Mouse (Mus musculus) layer of hippocampus, adult 6 months (tissue): ENCODE data around the gene Trim30b. TPM values are rescaled to one million over a fixed set of nuclear protein-coding genes. Genes with fewer than 3 reads are reported as not detected.

Source experiments
- long read RNA-seq, 2 experiments: library from polyadenylated mRNA; unstranded; transcript quantifications; one replicate each; pipeline ENCODE4 v2.0.0; 2019 to 2020
- polyA plus RNA-seq: library from polyadenylated mRNA; unstranded; fragments of <200 nt; fragmentation: Nextera tagmentation; gene quantifications from 2 replicates; pipeline ENCODE4 v1.2.3, GENCODE M21; 2021

Gene Trim30b
- polyA plus RNA-seq = 0.06 TPM in 1 of 2 replicates, not detected in the other
- long read RNA-seq, experiment 1 = 0 reads
- long read RNA-seq, experiment 2 = 0 reads

DNA sequence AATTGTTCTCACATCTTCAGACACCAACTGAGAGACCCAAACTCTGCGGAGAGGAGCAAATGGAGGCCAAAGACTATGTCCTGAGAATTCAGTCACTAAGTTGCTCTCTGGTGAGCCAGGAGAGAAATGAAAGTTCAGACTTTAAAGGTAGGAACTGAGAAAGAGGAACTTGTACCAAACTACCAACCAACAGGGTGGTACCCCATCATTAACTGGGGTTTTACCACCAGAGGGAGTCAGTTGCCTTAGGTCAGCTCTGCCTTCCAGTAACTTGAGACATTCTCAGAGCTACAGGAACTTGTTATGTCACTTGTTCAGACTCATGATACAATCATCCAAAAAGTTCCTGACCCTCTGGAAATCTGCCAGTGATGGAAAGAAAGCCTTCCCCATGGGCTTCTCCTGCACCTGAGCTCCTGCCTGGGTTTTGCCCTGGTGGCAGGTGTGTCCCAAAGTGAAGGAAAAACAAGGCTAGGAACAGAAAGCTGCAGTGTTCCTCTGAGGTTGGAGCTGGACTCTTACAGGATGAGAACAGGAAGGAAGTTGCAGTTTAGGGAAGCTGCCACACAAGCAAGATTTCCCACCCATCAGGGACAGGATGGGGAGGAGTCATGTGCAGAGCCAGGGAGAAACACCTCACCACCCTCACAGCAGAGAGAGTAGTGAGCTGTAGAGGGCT lies at the start of gene Trim30b:
Gene Trim30b, minus strand, starts transcription at position 149 of the 679 bp plus-strand sequence.

DNA sequence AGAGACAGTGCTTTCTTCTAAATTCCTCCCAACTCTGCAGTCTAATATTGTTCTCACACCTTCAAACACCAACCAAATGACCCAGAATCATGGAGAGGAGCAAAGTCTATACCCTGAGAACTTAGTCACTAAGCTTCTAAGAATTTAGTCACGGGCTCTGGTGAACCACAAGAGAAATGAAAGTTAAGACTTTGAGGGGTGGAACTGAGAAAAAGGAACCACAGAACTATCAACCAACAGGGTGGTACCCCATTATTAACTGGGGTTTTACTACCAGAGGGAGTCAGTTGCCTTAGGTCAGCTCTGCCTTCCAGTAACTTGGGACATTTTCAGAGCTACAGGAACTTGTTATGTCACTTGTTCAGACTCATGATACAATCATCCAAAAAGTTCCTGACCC lies 31.0 kb upstream of the Trim30b start, which contains the start of gene Trim30c:
Gene Trim30c, minus strand, starts transcription at position 140 of the 400 bp plus-strand sequence.

DNA sequence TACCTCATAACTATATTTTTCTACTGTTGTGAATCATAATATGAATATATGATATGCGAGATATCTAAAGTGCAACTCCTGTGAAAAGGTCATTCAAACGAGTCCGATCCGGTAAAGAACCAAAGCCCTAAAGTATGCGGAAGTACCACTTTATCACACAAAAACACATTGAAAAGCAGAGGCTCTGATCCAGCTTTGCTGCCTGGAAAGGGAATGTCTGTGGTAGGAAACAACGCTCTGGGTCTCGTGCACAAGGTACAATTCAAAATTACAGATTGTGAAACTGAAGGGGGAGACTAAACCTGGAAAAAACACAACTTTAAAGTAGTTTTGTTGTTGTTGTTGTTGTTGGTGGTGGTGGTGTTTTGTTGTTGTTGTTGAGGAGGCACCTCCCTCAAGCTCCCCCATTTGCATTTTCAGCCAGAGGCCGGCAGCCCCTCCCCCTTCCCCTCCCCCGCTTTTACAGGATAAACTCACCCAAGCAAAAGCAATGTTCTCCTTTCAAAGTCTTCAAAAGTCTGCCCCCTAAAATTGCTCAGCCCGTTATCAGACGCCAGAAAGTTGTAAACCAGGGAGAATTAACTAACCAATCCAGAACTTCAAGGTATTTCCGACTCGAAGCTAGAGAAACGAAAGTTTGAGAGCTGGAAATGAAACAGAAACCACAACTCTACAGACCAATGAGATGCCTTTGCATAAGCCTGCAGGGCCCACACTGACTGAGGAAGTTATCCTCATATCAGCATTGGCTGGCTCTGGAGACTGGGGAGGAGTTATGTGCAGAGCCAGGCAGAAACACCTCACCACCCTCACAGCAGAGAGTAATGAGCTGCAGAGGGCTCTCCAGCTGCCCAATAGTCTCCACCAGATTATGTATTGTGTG lies 16.7 kb downstream of the Trim30b start, which contains the start of gene Trim12c:
Gene Trim12c, minus strand, starts transcription at position 646 of the 883 bp plus-strand sequence.

DNA sequence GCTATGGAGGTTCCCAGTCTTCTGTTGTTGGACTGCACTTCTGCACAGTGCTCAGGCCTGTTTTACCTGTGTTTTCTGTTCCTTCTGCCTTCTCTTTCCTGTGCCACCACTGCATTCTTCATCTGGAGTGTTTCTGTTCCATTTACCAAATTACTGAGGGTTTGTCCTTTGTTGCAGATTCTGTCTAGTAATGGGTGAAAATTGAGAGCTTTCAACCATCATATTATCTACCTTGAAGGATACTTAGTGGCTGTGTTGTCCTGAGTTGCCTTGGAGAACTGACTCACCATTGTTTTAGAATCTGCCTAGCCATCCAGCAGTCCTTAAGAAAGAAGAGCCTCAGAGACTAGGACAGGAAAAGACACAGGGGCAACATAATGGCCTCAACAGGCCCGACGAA lies 40.5 kb downstream of the Trim30b start, which contains the start of gene Trim34b:
Gene Trim34b, plus strand, starts transcription at position 301 of the 400 bp plus-strand sequence.

DNA sequence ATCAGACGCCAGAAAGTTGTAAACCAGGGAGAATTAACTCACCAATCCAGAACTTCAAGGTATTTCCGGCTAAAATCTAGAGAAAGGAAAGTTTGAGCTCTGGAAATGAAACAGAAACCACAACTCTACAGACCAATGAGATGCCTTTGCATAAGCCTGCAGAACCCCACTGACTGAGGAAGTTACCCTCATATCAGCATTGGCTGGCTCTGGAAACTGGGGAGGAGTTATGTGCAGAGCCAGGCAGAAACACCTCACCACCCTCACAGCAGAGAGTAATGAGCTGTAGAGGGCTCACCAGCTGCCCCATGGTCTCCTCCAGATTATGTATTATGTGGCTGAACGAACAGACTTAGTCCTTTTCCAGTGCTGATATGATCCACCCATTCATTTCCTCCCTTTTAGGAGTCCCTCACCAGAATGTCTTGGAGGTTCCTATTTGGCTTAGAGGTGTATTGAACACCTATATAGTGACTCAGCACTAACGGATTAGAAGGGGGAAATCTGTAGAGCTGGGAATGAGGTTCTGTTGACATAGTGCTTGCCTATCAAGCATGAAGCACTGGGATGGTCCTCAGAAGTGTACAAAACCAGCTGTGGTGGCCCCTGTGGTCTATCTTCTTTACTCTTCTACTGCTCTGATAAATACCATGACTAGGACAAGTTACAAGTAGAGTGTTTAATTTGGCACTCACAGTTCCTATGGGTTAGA lies 54.2 kb downstream of the Trim30b start, which contains the start of gene Trim12a:
Gene Trim12a, minus strand, starts transcription at position 98 of the 712 bp plus-strand sequence.

Other genes starting within 250 kb of the Trim30b start
- not detected in 2 replicates for gene Ubqln5, start 240.1 kb downstream of the Trim30b start, polyA plus RNA-seq
- gene Olfr643, start 232.5 kb downstream of the Trim30b start, polyA plus RNA-seq = not detected in 2 replicates
- not detected in 2 replicates for gene Ubqln3, start 226.6 kb downstream of the Trim30b start, polyA plus RNA-seq
- gene Ubqlnl, start 219.3 kb downstream of the Trim30b start, polyA plus RNA-seq = not detected in 2 replicates
- not detected in 2 replicates for gene Olfm5, start 205.1 kb downstream of the Trim30b start, polyA plus RNA-seq
- not detected in 2 replicates for gene Olfr648, start 186.5 kb downstream of the Trim30b start, polyA plus RNA-seq
- gene Olfr649, start 173.9 kb downstream of the Trim30b start, polyA plus RNA-seq = not detected in 2 replicates
- 0.15 and 0.18 TPM in 2 replicates for gene Trim6, start 151.1 kb downstream of the Trim30b start, polyA plus RNA-seq
- gene Trim34a, start 125.4 kb downstream of the Trim30b start, polyA plus RNA-seq = 1.2 and 2.2 TPM in 2 replicates
- gene Trim5, start 81.8 kb downstream of the Trim30b start, polyA plus RNA-seq = 0.15 and 0.21 TPM in 2 replicates
- gene Trim12a, start 54.4 kb downstream of the Trim30b start, polyA plus RNA-seq = 1.8 and 2.5 TPM in 2 replicates
- gene Trim34b, start 40.4 kb downstream of the Trim30b start, polyA plus RNA-seq = 0.15 TPM in 1 of 2 replicates, not detected in the other
- gene Trim12c, start 16.5 kb downstream of the Trim30b start, polyA plus RNA-seq = 0.25 and 0.51 TPM in 2 replicates
- gene Trim30c, start 31.0 kb upstream of the Trim30b start, polyA plus RNA-seq = 0.10 TPM in 1 of 2 replicates, not detected in the other
- gene Trim30a, start 95.3 kb upstream of the Trim30b start, polyA plus RNA-seq = 0.23 and 0.51 TPM in 2 replicates
- gene Trim30d, start 138.0 kb upstream of the Trim30b start, polyA plus RNA-seq = 0.45 and 0.69 TPM in 2 replicates
- gene Olfr651, start 180.2 kb upstream of the Trim30b start, polyA plus RNA-seq = not detected in 2 replicates
- not detected in 2 replicates for gene Olfr652, start 191.0 kb upstream of the Trim30b start, polyA plus RNA-seq
- gene Olfr653, start 207.4 kb upstream of the Trim30b start, polyA plus RNA-seq = not detected in 2 replicates
- not detected in 2 replicates for gene Olfr654, start 217.1 kb upstream of the Trim30b start, polyA plus RNA-seq
- gene Olfr655, start 231.9 kb upstream of the Trim30b start, polyA plus RNA-seq = not detected in 2 replicates
- not detected in 2 replicates for gene Olfr656, start 244.1 kb upstream of the Trim30b start, polyA plus RNA-seq